Mouse (Mus musculus) heart, adult 2 months (tissue): ENCODE data around the gene C2cd2. TPM values are rescaled to one million over a fixed set of nuclear protein-coding genes. Genes with fewer than 3 reads are reported as not detected.
A peak's percentile ranks its signal among the peaks of the same experiment; 100 is the strongest.
"Not testable (repeated sequence)": the region's sequence is repeated elsewhere in the genome, so short reads cannot be mapped to it uniquely, and the experiment has no call there.

Experiments used
- DNase-seq, 2 experiments: peaks; one replicate each; pipeline ENCODE4 v3.0.0; 2021
- H3K27ac ChIP-seq: fragments of 200-600 bp; 2 replicates; pipeline ENCODE4 v1.8.1; 2022
- H3K27me3 ChIP-seq: fragments of 200-500 bp; 2 replicates; pipeline ENCODE4 v1.6.1; 2012; ENCODE audit warnings: mild to moderate bottlenecking, low read length, inconsistent platforms, mixed read lengths; ENCODE audit not compliant: control insufficient read depth, insufficient read depth
- H3K36me3 ChIP-seq: fragments of 200-500 bp; 2 replicates; pipeline ENCODE4 v1.6.1; 2012; ENCODE audit warnings: low read length, inconsistent platforms; ENCODE audit not compliant: control insufficient read depth, insufficient read depth
- H3K4me1 ChIP-seq: fragments of 200-500 bp; 2 replicates; pipeline ENCODE4 v1.6.1; 2011; ENCODE audit warnings: low read length; ENCODE audit not compliant: control insufficient read depth, insufficient read depth
- H3K4me3 ChIP-seq: fragments of 200-600 bp; 2 replicates; pipeline ENCODE4 v1.8.1; 2022
- H3K79me2 ChIP-seq: fragments of 200-500 bp; replicated peaks from 2 replicates; pipeline ENCODE4 v1.6.1; 2012; ENCODE audit warnings: mild to moderate bottlenecking, inconsistent platforms, low read length, moderate library complexity, mixed read lengths; ENCODE audit not compliant: control insufficient read depth, insufficient read depth
- H3K9ac ChIP-seq: fragments of 200-500 bp; 2 replicates; pipeline ENCODE4 v1.6.1; 2012; ENCODE audit warnings: low read depth, mild to moderate bottlenecking, control low read depth, inconsistent platforms, low read length, mixed read lengths
- CTCF ChIP-seq: fragments of 200-600 bp; IDR thresholded peaks from 2 replicates; pipeline ENCODE4 v1.8.1; 2022; ENCODE audit warnings: antibody characterized with exemption, mild to moderate bottlenecking, moderate library complexity
- EP300 ChIP-seq: fragments of 200-500 bp; IDR thresholded peaks from 2 replicates; pipeline ENCODE4 v1.6.1; 2011; ENCODE audit warnings: low read depth, low read length, control low read depth; ENCODE audit not compliant: insufficient read depth
- POLR2A ChIP-seq: fragments of 200-500 bp; IDR thresholded peaks from 2 replicates; pipeline ENCODE4 v1.6.1; 2011; ENCODE audit warnings: mild to moderate bottlenecking, low read depth, low read length, control low read depth; ENCODE audit not compliant: insufficient read depth
- WGBS: fragments of 180-500 bp; shearing (Covaris S2); methylation state at CpG from one replicate; pipeline ENCODE4 v1.1.7; 2018; 5-methylcytosine and 5-hydroxymethylcytosine counted together
- intact Hi-C: fragments of 180-260 bp; cut with DNase I; formaldehyde crosslinking; loops from one replicate; pipeline ENCODE4 v1.15.1; 2025
- long read RNA-seq: library from polyadenylated mRNA; stranded (forward); transcript quantifications from one replicate; pipeline ENCODE4 v2.0.0, GENCODE M21; 2021
- polyA plus RNA-seq: library from polyadenylated mRNA; depleted of rRNA; stranded (reverse); fragments of >200 nt; gene quantifications from 2 replicates; pipeline ENCODE4 v1.2.3, GENCODE M21; 2012; rRNA removed
- total RNA-seq, 2 experiments: library from RNA; stranded (reverse); gene quantifications; 2 replicates each; pipeline ENCODE4 v1.2.3; 2021

The C2cd2 gene
- total RNA-seq, result 10 to 100 TPM; 19.7 to 26.6 TPM
- 8.0 and 8.2 TPM in 2 replicates for polyA plus RNA-seq
- long read RNA-seq, full-length matches to known transcripts, result 17 of 29 reads
- long read RNA-seq, partial matches to known transcripts, result 0 of 29 reads
- long read RNA-seq, other reads (novel, unspliced or antisense), result 12 of 29 reads

DNA sequence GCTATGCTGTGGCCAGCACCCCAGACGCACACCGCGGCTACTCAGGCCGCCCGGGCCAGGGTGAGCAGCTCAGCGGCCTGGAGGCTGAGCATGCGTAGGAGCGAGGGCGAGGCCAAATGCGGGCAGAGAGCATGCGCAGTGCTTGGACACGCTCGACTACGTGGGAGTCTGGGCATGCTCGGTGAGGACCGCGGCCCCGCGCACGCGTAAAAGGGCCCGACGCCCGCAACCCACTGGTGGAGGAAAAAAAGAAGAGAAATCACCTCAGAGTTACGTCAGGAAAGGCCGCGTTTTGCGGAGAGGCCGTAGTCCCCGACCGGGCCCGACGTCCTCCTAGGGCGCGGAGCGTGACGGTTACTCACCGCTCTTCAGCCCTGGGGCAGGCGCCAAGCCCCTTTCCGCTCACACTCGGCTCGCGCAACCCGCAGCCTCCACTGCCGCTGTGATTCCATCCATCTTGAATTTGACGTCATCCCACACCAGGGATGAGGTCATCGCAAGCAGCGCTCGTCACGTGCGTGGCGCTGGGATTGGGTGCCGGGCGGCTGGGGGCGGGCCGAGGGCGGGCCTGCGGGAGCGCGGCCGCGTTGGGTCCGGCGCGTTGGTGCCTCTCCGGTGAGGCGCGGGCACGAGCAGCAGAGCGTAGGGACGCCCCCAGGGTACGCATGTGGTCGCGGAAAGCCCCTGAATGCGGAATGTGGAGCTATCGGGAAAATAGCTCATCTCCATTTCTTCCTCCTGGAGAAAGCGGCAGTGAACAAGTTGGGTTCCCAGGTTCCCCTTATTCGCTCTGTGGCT, at the start of gene C2cd2, which contains the start of gene Zbtb21:
Gene C2cd2, minus strand, starts transcription at position 448 of the 798 bp plus-strand sequence.
Gene Zbtb21, minus strand, starts transcription at position 472 of the 798 bp plus-strand sequence.
- Histone ChIP-seq H3K36me3 (peaks cover 3% of the 10 kb centered on the region), H3K4me3 (peak within 1 kb of the TSS; percentile 69), H3K9ac (peak within 1 kb of the TSS; percentile 74), H3K27ac (peak within 1 kb of the TSS; percentile 99), H3K79me2 (no peaks in the 10 kb centered on the region), H3K27me3 (no peaks in the 10 kb centered on the region), H3K4me1 (peaks cover 4% of the 10 kb centered on the region; the same call in 1 of the 2 replicates)
- intact Hi-C loops, result loop anchor here (1.0 kb wide), 2 partner anchors 35 to 40 kb away; partner anchors contain the start of gene B230307C23Rik
- peak; percentile 96 to 98 for DNase-seq
- TF ChIP-seq POLR2A (peak; percentile 75), EP300 (0 out of 2 replicates have a peak, but pooled peaks have one; percentile 30), CTCF (peak; percentile 2; the same call in 1 of the 2 replicates)
- WGBS, result 1% methylated on average over 78 of the region's 78 CpGs

DNA sequence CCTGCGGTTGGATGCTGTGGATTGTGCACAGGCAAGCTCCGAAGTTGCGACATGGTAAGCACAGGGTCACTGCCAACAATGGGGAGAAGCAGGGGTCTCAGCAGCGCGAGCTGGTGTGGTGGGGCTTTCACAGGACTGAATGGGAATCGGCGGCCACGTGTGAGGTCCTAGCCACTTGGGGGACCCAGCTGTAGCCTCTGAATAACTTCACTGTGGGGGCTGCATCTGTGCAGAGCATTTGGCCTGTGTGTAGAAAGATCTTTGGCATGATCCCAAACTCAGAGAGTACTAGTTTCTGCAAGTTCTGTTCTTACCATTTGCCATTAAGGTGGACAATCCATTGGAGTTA, 35.0 kb upstream of the C2cd2 start:
- Histone ChIP-seq H3K27ac (peak overlapping the region; percentile 94), H3K9ac (peak overlapping the region; percentile 41), H3K4me3 (peak overlapping the region; percentile 57)
- WGBS, result 0% methylated on average over 8 of the region's 8 CpGs
- not testable (repeated sequence) for H3K4me1 ChIP-seq, H3K79me2 ChIP-seq, DNase-seq, H3K36me3 ChIP-seq, H3K27me3 ChIP-seq
- intact Hi-C loops, result loop anchor here (1.0 to 5.0 kb wide), 2 partner anchors 35 to 145 kb away; partner anchors contain the start of genes C2cd2, Prdm15 and Zbtb21

DNA sequence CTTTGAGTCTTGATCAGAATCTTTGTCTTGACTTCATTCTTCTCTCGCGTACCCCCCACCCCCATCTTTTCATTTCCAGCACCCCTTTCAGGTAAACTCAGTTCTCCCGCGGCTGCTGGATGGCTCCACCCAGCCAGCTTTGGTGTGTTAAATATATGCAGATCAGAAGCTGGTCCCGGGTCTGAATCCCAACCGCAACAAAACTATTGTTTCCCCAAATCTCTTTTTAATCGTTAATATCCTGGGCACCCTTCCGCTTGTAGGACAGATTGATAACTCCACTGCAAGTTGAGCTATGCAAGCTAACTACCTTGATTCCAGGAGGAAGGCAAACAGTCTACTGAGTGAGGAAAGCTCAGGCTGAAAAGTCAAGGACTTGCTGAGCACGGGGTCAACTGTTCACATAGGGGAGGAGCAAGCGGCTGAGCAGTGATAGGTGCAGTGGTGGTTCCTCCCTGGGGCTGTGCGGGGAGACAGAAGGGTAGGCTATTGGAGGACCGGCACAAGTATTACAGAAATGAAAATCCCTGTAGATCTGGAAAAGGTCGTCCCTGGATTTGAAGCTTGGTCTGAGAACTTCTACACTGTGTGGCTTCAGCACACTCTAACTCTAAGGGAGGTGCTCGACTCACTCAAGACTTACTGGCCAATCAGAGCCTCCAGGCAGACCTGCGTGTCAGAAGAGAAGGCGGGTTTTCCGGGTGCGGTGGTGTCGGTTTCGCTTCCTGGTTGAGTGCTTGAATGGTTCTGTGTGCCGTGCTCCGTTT, 34.4 kb upstream of the C2cd2 start, which contains the start of gene B230307C23Rik:
Gene B230307C23Rik, plus strand, starts transcription at position 700 of the 767 bp plus-strand sequence.
- intact Hi-C loops, result loop anchor here (1.0 to 5.0 kb wide), 2 partner anchors 34 to 144 kb away; partner anchors contain the start of genes C2cd2, Prdm15 and Zbtb21
- WGBS, result 2% methylated on average over 22 of the region's 22 CpGs
- DNase-seq, result peak; percentile 83 to 90
- peaks cover 3% of the 10 kb centered on the region for H3K4me1 ChIP-seq
- TF ChIP-seq POLR2A (peak; percentile 73), CTCF (no peak), EP300 (no peak)
- H3K4me3 ChIP-seq, result peak within 1 kb of the TSS; percentile 57
- H3K27me3 ChIP-seq, result no peaks in the 10 kb centered on the region
- peaks cover 3% of the 10 kb centered on the region; the same call in 1 of the 2 replicates for H3K36me3 ChIP-seq
- H3K9ac ChIP-seq, result peak within 1 kb of the TSS; percentile 56
- peak within 1 kb of the TSS; percentile 94 for H3K27ac ChIP-seq
- no peaks in the 10 kb centered on the region for H3K79me2 ChIP-seq

DNA sequence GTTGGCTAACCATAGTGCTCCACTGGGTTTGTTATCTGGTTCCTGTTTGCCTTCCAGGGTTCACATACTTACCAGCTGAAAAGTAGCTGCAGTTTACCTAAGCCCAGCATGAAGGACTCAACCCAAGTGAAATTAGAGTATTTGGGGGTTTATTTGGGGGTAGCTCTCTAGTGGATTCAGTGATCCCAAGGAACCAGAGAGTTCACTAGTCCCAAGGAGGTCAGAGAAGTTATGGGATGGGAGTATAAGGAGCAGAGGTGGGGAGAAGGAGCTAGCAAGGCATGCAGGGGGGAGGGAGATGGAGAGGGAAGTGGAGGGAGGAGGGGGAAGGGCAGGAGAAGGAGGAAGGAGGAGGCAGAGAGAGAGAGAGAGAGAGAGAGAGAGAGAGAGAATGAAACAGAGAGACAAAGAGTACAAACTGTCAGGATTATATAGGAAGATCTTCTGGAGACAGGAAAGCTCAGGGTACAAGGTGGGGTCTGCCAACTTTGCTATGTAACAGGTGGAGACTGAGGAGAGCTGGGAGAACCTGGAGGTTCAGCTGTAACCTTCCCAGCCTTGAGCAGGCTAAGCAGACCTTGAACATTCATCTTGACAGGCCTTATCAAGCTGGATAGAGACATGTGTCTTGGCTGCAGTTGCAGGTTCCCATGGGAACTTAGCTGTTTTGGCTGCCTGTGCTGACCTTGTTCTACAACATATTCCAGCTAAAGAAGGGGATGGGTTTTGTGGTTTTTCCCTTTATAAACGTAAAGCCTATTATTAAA, 33.6 kb upstream of the C2cd2 start:
- 7% methylated on average over 1 of the region's 1 CpGs for WGBS
- peaks cover 3% of the 10 kb centered on the region; the same call in 1 of the 2 replicates for H3K36me3 ChIP-seq
- H3K4me3 ChIP-seq, result peak overlapping the region; percentile 57
- no peak overlapping the region; the same call in 1 of the 2 replicates for H3K9ac ChIP-seq
- DNase-seq, result peak; percentile 56 to 75
- TF ChIP-seq CTCF (no peak), EP300 (0 out of 2 replicates have a peak, but pooled peaks have one; percentile 17)
- H3K27ac ChIP-seq, result peak overlapping the region; percentile 94
- no peaks in the 10 kb centered on the region for H3K79me2 ChIP-seq
- no peaks in the 10 kb centered on the region for H3K27me3 ChIP-seq
- H3K4me1 ChIP-seq, result peaks cover 3% of the 10 kb centered on the region
- intact Hi-C loops, result loop anchor here (5.0 kb wide), 1 partner anchor 144 kb away; the partner anchor contains the start of gene Prdm15

DNA sequence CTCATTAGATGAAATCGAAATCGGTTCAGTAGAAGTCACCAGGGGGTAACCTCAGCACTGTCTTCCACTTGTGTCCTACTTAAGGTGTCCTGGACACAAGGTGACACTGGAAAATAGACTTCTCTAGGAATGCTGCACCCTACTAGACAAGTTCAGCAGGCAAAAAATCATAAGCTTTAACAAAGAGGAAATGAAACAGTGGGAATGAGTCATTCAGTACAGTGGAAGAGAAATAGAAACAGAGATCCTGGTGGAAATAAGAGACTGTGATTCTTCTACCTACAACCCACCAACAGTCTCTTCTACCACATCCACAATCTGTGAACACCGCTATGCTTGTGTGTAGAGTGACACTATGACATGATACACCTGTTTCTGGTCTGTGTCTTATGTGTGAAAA, 30.1 kb upstream of the C2cd2 start:
- not testable (repeated sequence) for H3K9ac ChIP-seq, H3K4me3 ChIP-seq, H3K36me3 ChIP-seq, H3K27ac ChIP-seq, DNase-seq, H3K79me2 ChIP-seq, H3K27me3 ChIP-seq, H3K4me1 ChIP-seq
- intact Hi-C loops, result loop anchor here (2.0 kb wide), 1 partner anchor 188 kb away; no protein-coding TSS in a partner anchor
- 70% methylated on average over 3 of the region's 3 CpGs for WGBS
